Mouse (Mus musculus) CH12.LX (cell line): ENCODE measurements around the gene Prickle2. TPM values are rescaled to one million over a fixed set of nuclear protein-coding genes. Genes with fewer than 3 reads are reported as not detected.

Experiments
- DNase-seq: peaks from one replicate; pipeline ENCODE4 v3.0.0-alpha.2; 2013; ENCODE audit errors: extremely low read depth
- H3K27ac ChIP-seq: 2 replicates; pipeline ENCODE4 v1.5.1; 2012; ENCODE audit warnings: low read depth, mild to moderate bottlenecking, control low read depth, moderate library complexity; ENCODE audit not compliant: insufficient read depth
- H3K27me3 ChIP-seq: replicated peaks from 2 replicates; pipeline ENCODE3; 2012; ENCODE audit warnings: inconsistent platforms
- H3K36me3 ChIP-seq, 2 experiments: replicated peaks in 1 of 2; 2 replicates each; pipeline versions ENCODE3 to v1.6.1; 2012; ENCODE audit warnings: inconsistent platforms in 1 of 2, low read length in 1 of 2, mild to moderate bottlenecking in 1 of 2, mixed read lengths in 1 of 2, moderate library complexity in 1 of 2; ENCODE audit not compliant: control insufficient read depth in 1 of 2, insufficient read depth in 1 of 2
- H3K4me1 ChIP-seq, 2 experiments: 2 replicates each; pipeline ENCODE4 v1.6.1; 2012; ENCODE audit warnings: inconsistent platforms in 1 of 2, moderate library complexity in 1 of 2; ENCODE audit not compliant: insufficient read depth in 2 of 2, control insufficient read depth in 1 of 2
- H3K4me2 ChIP-seq: 2 replicates; pipeline ENCODE4 v1.6.1; 2012; ENCODE audit warnings: low read depth, mild to moderate bottlenecking, control low read depth; ENCODE audit not compliant: poor library complexity, insufficient read depth, severe bottlenecking
- H3K4me3 ChIP-seq, 3 experiments: fragments of 150-350 bp in 1 of 3; sonication (generic) in 1 of 3; replicated peaks in 1 of 3; 2 replicates each; pipeline versions ENCODE3 to v1.5.1; 2011 to 2012; ENCODE audit warnings: low read depth in 2 of 3, low read length in 2 of 3, mild to moderate bottlenecking in 2 of 3, moderate library complexity in 2 of 3, control low read depth in 1 of 3, improper control_type of control experiment in 1 of 3, inconsistent platforms in 1 of 3, mixed read lengths in 1 of 3; ENCODE audit not compliant: poor library complexity in 1 of 3
- H3K79me2 ChIP-seq: replicated peaks from 2 replicates; pipeline ENCODE4 v1.6.1; 2012; ENCODE audit warnings: mild to moderate bottlenecking, moderate library complexity; ENCODE audit not compliant: control insufficient read depth, poor library complexity, insufficient read depth, severe bottlenecking; ENCODE audit errors: extremely low read depth
- H3K9ac ChIP-seq: 2 replicates; pipeline ENCODE4 v1.6.1; 2012; ENCODE audit warnings: low read depth, mild to moderate bottlenecking, control low read depth, moderate library complexity; ENCODE audit not compliant: insufficient read depth
- H3K9me3 ChIP-seq: replicated peaks from 2 replicates; pipeline ENCODE3; 2012; ENCODE audit warnings: low read length, inconsistent platforms, mixed read lengths
- CHD1 ChIP-seq: IDR thresholded peaks from 2 replicates; pipeline ENCODE4 v1.6.1; 2012; ENCODE audit warnings: low read depth, low read length, improper control_type of control experiment, inconsistent platforms
- ETS1 ChIP-seq: conservative IDR thresholded peaks from 2 replicates; pipeline ENCODE4 v1.6.1; 2012; ENCODE audit warnings: low read depth, mild to moderate bottlenecking, inconsistent platforms, low read length, improper control_type of control experiment, moderate library complexity
- GABPA ChIP-seq: IDR thresholded peaks from 2 replicates; pipeline ENCODE4 v1.6.1; 2012; ENCODE audit warnings: low read depth, low read length, improper control_type of control experiment, inconsistent platforms; ENCODE audit not compliant: insufficient replicate concordance
- IRF4 ChIP-seq: IDR thresholded peaks from 2 replicates; pipeline ENCODE4 v1.6.1; 2014; ENCODE audit warnings: low read depth, mild to moderate bottlenecking, inconsistent platforms, low read length, improper control_type of control experiment
- JUN ChIP-seq: IDR thresholded peaks from 2 replicates; pipeline ENCODE4 v1.6.1; 2011; ENCODE audit warnings: low read depth, mild to moderate bottlenecking, low read length, improper control_type of control experiment, moderate library complexity; ENCODE audit not compliant: insufficient read depth
- JUND ChIP-seq: conservative IDR thresholded peaks from 2 replicates; pipeline ENCODE4 v1.6.1; 2011; ENCODE audit warnings: low read depth, low read length, improper control_type of control experiment
- MAX ChIP-seq: IDR thresholded peaks from 2 replicates; pipeline ENCODE4 v1.6.1; 2011; ENCODE audit warnings: low read length, improper control_type of control experiment
- MXI1 ChIP-seq: IDR thresholded peaks from 2 replicates; pipeline ENCODE4 v1.6.1; 2011; ENCODE audit warnings: mild to moderate bottlenecking, low read depth, low read length, improper control_type of control experiment
- NELFE ChIP-seq: IDR thresholded peaks from 2 replicates; pipeline ENCODE4 v1.6.1; 2011; ENCODE audit warnings: low read depth, low read length, improper control_type of control experiment
- POLR2A ChIP-seq: IDR thresholded peaks from 2 replicates; pipeline ENCODE4 v1.6.1; 2011; ENCODE audit warnings: low read depth, mild to moderate bottlenecking, improper control_type of control experiment, low read length
- POLR2AphosphoS2 ChIP-seq: IDR thresholded peaks from 2 replicates; pipeline ENCODE4 v1.6.1; 2011; ENCODE audit warnings: low read depth, low read length, improper control_type of control experiment
- RCOR1 ChIP-seq: conservative IDR thresholded peaks from 2 replicates; pipeline ENCODE4 v1.6.1; 2012; ENCODE audit warnings: low read depth, mild to moderate bottlenecking, inconsistent platforms, low read length, improper control_type of control experiment
- SIN3A ChIP-seq: IDR thresholded peaks from 2 replicates; pipeline ENCODE4 v1.6.1; 2012; ENCODE audit warnings: low read length, improper control_type of control experiment, inconsistent platforms
- TCF12 ChIP-seq: IDR thresholded peaks from 2 replicates; pipeline ENCODE4 v1.6.1; 2014; ENCODE audit warnings: low read depth, mild to moderate bottlenecking, inconsistent platforms, low read length, improper control_type of control experiment
- UBTF ChIP-seq: IDR thresholded peaks from 2 replicates; pipeline ENCODE4 v1.6.1; 2012; ENCODE audit warnings: low read depth, mild to moderate bottlenecking, inconsistent platforms, low read length, improper control_type of control experiment, moderate library complexity
- USF2 ChIP-seq: conservative IDR thresholded peaks from 2 replicates; pipeline ENCODE4 v1.6.1; 2011; ENCODE audit warnings: low read depth, low read length, improper control_type of control experiment
- ZC3H11A ChIP-seq: IDR thresholded peaks from 2 replicates; pipeline ENCODE4 v1.6.1; 2012; ENCODE audit warnings: low read depth, mild to moderate bottlenecking, inconsistent platforms, low read length, improper control_type of control experiment
- ZKSCAN1 ChIP-seq: IDR thresholded peaks from 2 replicates; pipeline ENCODE4 v1.6.1; 2012; ENCODE audit warnings: low read depth, inconsistent platforms, low read length, improper control_type of control experiment, borderline replicate concordance
- ZNF384 ChIP-seq: IDR thresholded peaks from 2 replicates; pipeline ENCODE4 v1.6.1; 2012; ENCODE audit warnings: low read depth, low read length, improper control_type of control experiment, inconsistent platforms
- dilution Hi-C: fragments of 300-500 bp; cut with MboI; formaldehyde crosslinking; loops from 2 replicates; pipeline ENCODE4 v1.14.3; 2020; ENCODE audit warnings: low sequenced_read_pairs; ENCODE audit not compliant: extremely low pct_unique_long_range_greater_than_20kb, extremely low pct_ligation_motif_present
- in situ Hi-C: fragments of 300-500 bp; cut with MboI; formaldehyde crosslinking; loops from 3 replicates; pipeline ENCODE4 v1.14.3; 2019; ENCODE audit warnings: low sequenced_read_pairs, low pct_ligation_motif_present, low pct_unique_long_range_greater_than_20kb, mixed read lengths
- polyA plus RNA-seq: library from polyadenylated mRNA; unstranded; fragments of >175 nt; gene quantifications from 2 replicates; pipeline ENCODE4 v1.2.1, GENCODE M21; 2012; ENCODE audit warnings: low read depth; ENCODE audit not compliant: insufficient read length
- total RNA-seq, 2 experiments: library from RNA; depleted of rRNA; stranded (reverse); fragments of 300-350 nt in 1 of 2; fragments of >200 nt in 1 of 2; gene quantifications; 2 replicates each; pipeline ENCODE4 v1.2.3; 2012 to 2014

Prickle2 gene
- total and polyA plus RNA-seq, 3 experiments = not detected

- Histone ChIP-seq H3K27me3 (no peaks in the 10 kb centered on the region), H3K4me2 (no peak overlapping the region), H3K9ac (no peak overlapping the region), H3K27ac (no peak overlapping the region), H3K79me2 (no peaks in the 10 kb centered on the region), H3K36me3 (no peaks in the 10 kb centered on the region), H3K9me3 (peaks cover 77% of the 10 kb centered on the region), H3K4me3 (no peak overlapping the region), H3K4me1 (no peaks in the 10 kb centered on the region)
- dilution Hi-C loops (no loop called here), in situ Hi-C loops (no loop called here)
- no peak for TF ChIP-seq ZC3H11A
- TF ChIP-seq SIN3A = no peak
- no peak for TF ChIP-seq JUND
- no peak for TF ChIP-seq POLR2A
- no peak for TF ChIP-seq ETS1
- no peak for DNase-seq
Observed at GRCm38 (mm10) chr6:92425476-92425875, 280.5 kb downstream of the Prickle2 start.

- no peak for DNase-seq
- in situ Hi-C loops = no loop called here
- H3K27me3 ChIP-seq = no peaks in the 10 kb centered on the region
- no peak overlapping the region for H3K27ac ChIP-seq
- no peaks in the 10 kb centered on the region for H3K36me3 ChIP-seq
- no peak overlapping the region for H3K4me3 ChIP-seq
- H3K9ac ChIP-seq = no peak overlapping the region
- no peaks in the 10 kb centered on the region for H3K79me2 ChIP-seq
- dilution Hi-C loops = no loop called here
- no peaks in the 10 kb centered on the region for H3K4me1 ChIP-seq
- H3K9me3 ChIP-seq = peaks cover 79% of the 10 kb centered on the region
- TF ChIP-seq ZNF384 = no peak
- TF ChIP-seq TCF12 = no peak
- TF ChIP-seq MXI1 = no peak
- TF ChIP-seq JUN = no peak
- TF ChIP-seq IRF4 = no peak
- no peak for TF ChIP-seq USF2
- no peak for TF ChIP-seq POLR2AphosphoS2
- no peak for TF ChIP-seq MAX
- TF ChIP-seq GABPA = no peak
- TF ChIP-seq JUND = no peak
- no peak for TF ChIP-seq UBTF
- no peak for TF ChIP-seq POLR2A
- TF ChIP-seq RCOR1 = no peak
- no peak for TF ChIP-seq CHD1
- TF ChIP-seq NELFE = no peak
- no peak for TF ChIP-seq ZKSCAN1
- TF ChIP-seq, all 38 proteins: peak for 0
- H3K4me2 ChIP-seq = no peak overlapping the region
Observed at GRCm38 (mm10) chr6:92424991-92425390, 281.0 kb downstream of the Prickle2 start.
